Comparison of ENCODE assay signal across 7 mouse cellular contexts in the genomic region with DNA sequence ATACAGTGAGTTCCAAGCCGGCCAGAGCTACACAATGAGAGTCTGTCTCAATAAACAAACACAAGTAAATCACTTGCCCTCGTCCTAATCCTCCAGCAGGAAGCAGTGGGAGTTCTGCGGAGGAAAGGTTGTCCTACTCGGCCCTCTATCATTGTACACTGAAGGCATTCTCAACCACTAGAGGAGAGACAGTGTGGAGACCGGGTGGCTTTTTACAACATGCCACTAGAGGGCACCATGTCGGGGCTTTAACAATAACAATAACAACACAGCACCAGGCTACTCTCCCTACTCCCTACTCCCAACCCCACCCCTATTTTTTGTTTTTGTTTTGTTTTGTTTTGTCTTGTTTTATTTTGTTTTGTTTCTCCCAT. TPM values are rescaled to one million over a fixed set of nuclear protein-coding genes. Genes with fewer than 3 reads are reported as not detected.
A peak's percentile ranks its signal among the peaks of the same experiment; 100 is the strongest.
DNase-seq lines count a peak whose midpoint lies in the region; ATAC-seq and TF ChIP-seq lines count a peak whose summit lies in the region.

No protein-coding gene starts in this region.

- no peak overlapping the region for H3K4me3 ChIP-seq in ES-Bruce4 (ENCODE audit: low read depth, low read length)
- no peak overlapping the region for H3K4me3 ChIP-seq in heart, embryonic 16.5 days (ENCODE audit: low read length)
- H3K4me3 ChIP-seq in liver, embryonic 16.5 days (ENCODE audit: low read depth, low read length) = no peak overlapping the region

- no peak for TF ChIP-seq EP300 in ES-Bruce4 (IDR thresholded peaks at IDR 0.05; ENCODE audit: insufficient read depth, low read depth, low read length)

- H3K27ac ChIP-seq in ES-Bruce4 (ENCODE audit: insufficient read depth, low read length) = no peak overlapping the region
- H3K27ac ChIP-seq in heart, embryonic 16.5 days (ENCODE audit: low read length) = no peak overlapping the region
- no peak overlapping the region for H3K27ac ChIP-seq in liver, embryonic 16.5 days (ENCODE audit: low read length)

- TF ChIP-seq CTCF in ES-Bruce4 (IDR thresholded peaks at IDR 0.05; ENCODE audit: low read depth, low read length) = peak; percentile 47

- peak; percentile 55; the same call in 1 of the 2 replicates for ATAC-seq in heart, embryonic 16.5 days (replicated peaks; ENCODE audit: extremely low read depth, insufficient read depth, low FRiP score)
- 0 out of 2 replicates have a peak, but pooled peaks have one; percentile 35 for ATAC-seq in liver, embryonic 16.5 days (ENCODE audit: low read depth)

- no peaks in the 10 kb centered on the region for H3K36me3 ChIP-seq in ES-Bruce4 (ENCODE audit: control insufficient read depth, insufficient read depth, low read length, poor library complexity, severe bottlenecking)
- no peaks in the 10 kb centered on the region for H3K36me3 ChIP-seq in heart, embryonic 16.5 days (ENCODE audit: control insufficient read depth, insufficient read depth)
- H3K36me3 ChIP-seq in liver, embryonic 16.5 days (ENCODE audit: control insufficient read depth, insufficient read depth) = no peaks in the 10 kb centered on the region

- H3K4me1 ChIP-seq in ES-Bruce4 (ENCODE audit: control insufficient read depth, insufficient read depth, low read length) = no peaks in the 10 kb centered on the region
- H3K4me1 ChIP-seq in heart, embryonic 16.5 days (ENCODE audit: control insufficient read depth, insufficient read depth, low read length) = no peaks in the 10 kb centered on the region
- no peaks in the 10 kb centered on the region for H3K4me1 ChIP-seq in liver, embryonic 16.5 days (ENCODE audit: control insufficient read depth, low read depth, low read length)

- WGBS in heart, embryonic 16.5 days = 33% methylated on average over 6 of the region's 6 CpGs
- 19% methylated on average over 6 of the region's 6 CpGs for WGBS in liver, embryonic 16.5 days (ENCODE audit: insufficient replicate concordance)

- H3K4me2 ChIP-seq in heart, embryonic 16.5 days (ENCODE audit: low read depth, low read length) = no peak overlapping the region
- H3K4me2 ChIP-seq in liver, embryonic 16.5 days (ENCODE audit: low read depth, low read length) = no peak overlapping the region

- no peaks in the 10 kb centered on the region for H3K27me3 ChIP-seq in ES-Bruce4 (ENCODE audit: control insufficient read depth, insufficient read depth, low read length, poor library complexity, severe bottlenecking)
- no peaks in the 10 kb centered on the region for H3K27me3 ChIP-seq in heart, embryonic 16.5 days (ENCODE audit: control insufficient read depth, insufficient read depth, low read length)
- H3K27me3 ChIP-seq in liver, embryonic 16.5 days (ENCODE audit: control insufficient read depth, insufficient read depth, low read depth, low read length) = no peaks in the 10 kb centered on the region

- peak; percentile 82 for DNase-seq in ZHBTc4 (ENCODE audit: low read depth, low spot score)
- peak; percentile 44 for DNase-seq in embryo, embryonic 11 days
- DNase-seq in kidney, postnatal 25 days = peak; percentile 72
- peak; percentile 77 for DNase-seq in retina, embryonic 14.5 days (ENCODE audit: low spot score)

- TF ChIP-seq POLR2A in ES-Bruce4 (IDR thresholded peaks at IDR 0.05; ENCODE audit: insufficient read depth, low read length) = no peak

- no peaks in the 10 kb centered on the region for H3K9me3 ChIP-seq in ES-Bruce4 (replicated peaks; ENCODE audit: control insufficient read depth, insufficient read depth, low read length, poor library complexity, severe bottlenecking)
- no peaks in the 10 kb centered on the region for H3K9me3 ChIP-seq in heart, embryonic 16.5 days (replicated peaks; ENCODE audit: control insufficient read depth, low read length)
- no peaks in the 10 kb centered on the region for H3K9me3 ChIP-seq in liver, embryonic 16.5 days (replicated peaks; ENCODE audit: control insufficient read depth, low read length)

- H3K9ac ChIP-seq in ES-Bruce4 (ENCODE audit: low read depth, poor library complexity, severe bottlenecking) = no peak overlapping the region
- H3K9ac ChIP-seq in heart, embryonic 16.5 days (ENCODE audit: low read length) = no peak overlapping the region
- no peak overlapping the region for H3K9ac ChIP-seq in liver, embryonic 16.5 days (ENCODE audit: low read depth, low read length)

RNA-seq across cellular contexts. Expression of a gene that starts 17.0 kb away (rescaled TPM):
- not detected in 2 replicates for polyA plus RNA-seq in ES-Bruce4 (2011; ENCODE audit: insufficient read depth, insufficient read length, low read depth, missing spikeins)
- polyA plus RNA-seq in heart, embryonic 16.5 days (2015; fragmentation: Nextera tagmentation; extraction: Ambion mirVana) = not detected in 2 replicates
- polyA plus RNA-seq in liver, embryonic 16.5 days (2015; fragmentation: Nextera tagmentation; extraction: Ambion mirVana) = not detected in 2 replicates

RNA-seq across cellular contexts. Expression of a gene that starts 30.4 kb away (rescaled TPM):
- polyA plus RNA-seq in ES-Bruce4 (2011; ENCODE audit: insufficient read depth, insufficient read length, low read depth, missing spikeins) = 64.8 and 73.2 TPM in 2 replicates
- polyA plus RNA-seq in heart, embryonic 16.5 days (2015; fragmentation: Nextera tagmentation; extraction: Ambion mirVana) = 19.9 and 23.9 TPM in 2 replicates
- polyA plus RNA-seq in liver, embryonic 16.5 days (2015; fragmentation: Nextera tagmentation; extraction: Ambion mirVana) = 12.4 and 12.9 TPM in 2 replicates

RNA-seq across cellular contexts. Expression of a gene that starts 32.3 kb away (rescaled TPM):
- polyA plus RNA-seq in ES-Bruce4 (2011; ENCODE audit: insufficient read depth, insufficient read length, low read depth, missing spikeins) = 75.7 and 90.3 TPM in 2 replicates
- 17.2 and 25.7 TPM in 2 replicates for polyA plus RNA-seq in heart, embryonic 16.5 days (2015; fragmentation: Nextera tagmentation; extraction: Ambion mirVana)
- polyA plus RNA-seq in liver, embryonic 16.5 days (2015; fragmentation: Nextera tagmentation; extraction: Ambion mirVana) = 14.8 and 17.7 TPM in 2 replicates

RNA-seq across cellular contexts. Expression of a gene that starts 35.4 kb away (rescaled TPM):
- polyA plus RNA-seq in ES-Bruce4 (2011; ENCODE audit: insufficient read depth, insufficient read length, low read depth, missing spikeins) = not detected in 2 replicates
- polyA plus RNA-seq in heart, embryonic 16.5 days (2015; fragmentation: Nextera tagmentation; extraction: Ambion mirVana) = 0.16 and 0.53 TPM in 2 replicates
- polyA plus RNA-seq in liver, embryonic 16.5 days (2015; fragmentation: Nextera tagmentation; extraction: Ambion mirVana) = 0.19 TPM in 1 of 2 replicates, not detected in the other
